Mouse (Mus musculus): ENCODE data around the gene Phka1.

DNA sequence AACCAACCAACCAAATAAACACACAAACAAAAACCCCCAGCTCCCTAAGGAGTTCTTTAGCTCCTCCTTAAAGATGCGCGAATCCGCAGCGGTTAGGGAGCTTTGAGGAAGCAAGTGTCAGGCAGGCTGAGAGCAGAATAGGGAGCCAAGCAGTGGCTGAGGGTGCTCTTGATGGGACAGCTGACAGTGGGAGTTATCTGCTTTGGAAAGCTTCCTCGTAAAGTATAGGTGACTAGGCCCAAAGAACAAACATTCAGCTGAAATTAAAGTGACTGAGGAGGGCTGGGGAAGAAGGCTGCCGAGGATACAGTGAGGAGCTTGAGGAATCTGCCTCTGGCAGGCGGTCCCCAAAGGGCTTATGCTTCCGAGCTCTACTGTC lies 516 bp upstream of the Phka1 start:
- TF ChIP-seq CTCF (IDR thresholded peaks at IDR 0.05; ENCODE audit: low read depth) (no peak), EP300 (IDR thresholded peaks at IDR 0.05; ENCODE audit: low read depth) (no peak)
